In the genomic region with DNA sequence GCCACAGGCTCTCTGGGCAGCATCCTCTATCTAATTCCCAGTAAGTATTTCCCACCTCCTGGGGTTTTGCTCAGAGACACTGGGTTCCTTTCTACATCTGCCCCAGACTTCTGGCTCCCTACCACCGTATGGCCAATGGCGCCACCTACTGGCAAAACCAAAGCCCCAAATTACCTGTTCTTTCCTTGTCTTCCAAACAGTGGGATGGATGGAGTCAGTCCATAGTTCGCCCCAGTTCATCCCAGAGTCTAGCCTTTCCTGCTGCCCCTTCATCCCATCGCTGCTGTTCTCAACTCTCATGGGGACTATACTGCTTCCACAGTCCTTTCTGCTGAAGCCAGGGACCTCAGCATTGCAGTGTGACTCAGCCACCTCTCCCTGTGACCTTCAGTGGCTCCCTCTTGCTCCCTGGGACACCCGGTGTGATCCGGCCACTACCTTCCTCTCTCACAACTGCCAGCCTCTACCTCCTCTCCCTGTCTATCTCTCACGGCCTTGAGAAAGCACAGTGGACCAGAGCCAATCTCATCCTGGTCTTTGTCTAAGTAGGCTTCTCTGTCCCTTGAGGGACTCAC, we compare ENCODE assay signal across 8 mouse cellular contexts. TPM values are rescaled to one million over a fixed set of nuclear protein-coding genes. Genes with fewer than 3 reads are reported as not detected.
DNase-seq lines count a peak whose midpoint lies in the region; ATAC-seq lines count a peak whose summit lies in the region.

No protein-coding gene starts in this region.

- DNase-seq in layer of hippocampus, adult 11-12 months (ENCODE audit: low spot score), result peak; percentile 83
- no peak for DNase-seq in layer of hippocampus, adult 9-10 months (ENCODE audit: low spot score)
- peak; percentile 40 for DNase-seq in NIH3T3 (ENCODE audit: low read depth)
- DNase-seq in c-Kit-positive CD71-positive TER-119-positive erythroid progenitor cells, embryonic 14.5 days (ENCODE audit: low spot score), result peak; percentile 25
- peak; percentile 83 for DNase-seq in gastrocnemius, postnatal 10 days
- DNase-seq in left cerebral cortex, postnatal 14 days (ENCODE audit: low spot score in 2 of 2), result peak; percentile 63 to 77
- peak; percentile 78 for DNase-seq in retina, postnatal 1 day

- no peak for ATAC-seq in megakaryocyte, adult 5-6 weeks (ENCODE audit: poor library complexity, severe bottlenecking)

- intact Hi-C loops in left cerebral cortex, postnatal 14 days (cut with DNase I), result loop anchor here (2.0 to 5.0 kb wide), 2 partner anchors 224 to 267 kb away; no protein-coding TSS in a partner anchor

RNA-seq across cellular contexts. Expression of gene Coro2b, which starts 16.6 kb away (rescaled TPM):
- 10 to 100 TPM; 10.6 to 12.4 TPM for total RNA-seq in gastrocnemius, postnatal 10 days (2021)
- total RNA-seq in left cerebral cortex, postnatal 14 days (2021), result 100 to 1,000 TPM; 142 to 155 TPM
- 0.11 and 0.18 TPM in 2 replicates for total RNA-seq in megakaryocyte, adult 5-6 weeks (2015)
- total RNA-seq in megakaryocyte, adult 5-6 weeks (2017), result 0.22 TPM in 1 of 2 replicates, not detected in the other

Comparison
In these comparisons a context has a peak if more than half of its experiments do, and no peak if none do; other contexts are left out.
1. RNA of gene Coro2b, which starts 16.6 kb away (total RNA-seq): 142 to 155 TPM in left cerebral cortex, postnatal 14 days; 10.6 to 12.4 TPM in gastrocnemius, postnatal 10 days and 0.11 to 0.22 TPM in megakaryocyte, adult 5-6 weeks; every median in the first group is over 10 times any median in the second.